Mouse (Mus musculus) forebrain, embryonic 12.5 days (tissue): Measurements from ENCODE around the gene Lmtk2. TPM values are rescaled to one million over a fixed set of nuclear protein-coding genes. Genes with fewer than 3 reads are reported as not detected.
A peak's percentile ranks its signal among the peaks of the same experiment; 100 is the strongest.

Source experiments
- ATAC-seq: fragments of 200-750 bp; cut with Nextera tagmentation; 2 replicates; pipeline ENCODE4 v1.8.0; 2017; ENCODE audit warnings: moderate TSS enrichment; ENCODE audit not compliant: low FRiP score
- H3K27ac ChIP-seq: fragments of 300-500 bp; sonication (generic); 2 replicates; pipeline ENCODE4 v1.5.1; 2016; ENCODE audit warnings: mild to moderate bottlenecking
- H3K27me3 ChIP-seq: fragments of 300-500 bp; sonication (generic); 2 replicates; pipeline ENCODE4 v1.6.1; 2016; ENCODE audit warnings: mild to moderate bottlenecking
- H3K36me3 ChIP-seq: fragments of 300-500 bp; sonication (generic); replicated peaks from 2 replicates; pipeline ENCODE4 v1.6.1; 2016; ENCODE audit warnings: mild to moderate bottlenecking
- H3K4me1 ChIP-seq: fragments of 300-500 bp; sonication (generic); 2 replicates; pipeline ENCODE4 v1.6.1; 2016
- H3K4me2 ChIP-seq: fragments of 300-500 bp; sonication (generic); 2 replicates; pipeline ENCODE4 v1.6.1; 2016; ENCODE audit warnings: mild to moderate bottlenecking, moderate library complexity
- H3K4me3 ChIP-seq: fragments of 300-500 bp; sonication (generic); replicated peaks from 2 replicates; pipeline ENCODE4 v1.5.1; 2016; ENCODE audit warnings: mild to moderate bottlenecking
- H3K9ac ChIP-seq: fragments of 300-500 bp; sonication (generic); 2 replicates; pipeline ENCODE4 v1.6.1; 2016; ENCODE audit warnings: mild to moderate bottlenecking
- H3K9me3 ChIP-seq: fragments of 300-500 bp; sonication (generic); 2 replicates; pipeline ENCODE4 v1.6.1; 2016
- WGBS: fragments of 180-500 bp; shearing (Covaris S2); methylation state at CpG from one replicate; pipeline ENCODE4 v1.1.7; 2016; 5-methylcytosine and 5-hydroxymethylcytosine counted together
- polyA plus RNA-seq: library from polyadenylated mRNA; unstranded; fragments of >200 nt; fragmentation: Nextera tagmentation; extraction: Ambion mirVana; gene quantifications from 2 replicates; pipeline ENCODE4 v1.2.1, GENCODE M21; 2016

Gene Lmtk2
- polyA plus RNA-seq, 1 experiment from 2014 or later, result 9.5 TPM

- H3K4me1 ChIP-seq, result no peaks in the 10 kb centered on the region; the same call in 1 of the 2 replicates
- ATAC-seq, result no peak
- H3K36me3 ChIP-seq, result peaks cover 58% of the 10 kb centered on the region
- no peak overlapping the region for H3K4me2 ChIP-seq
- no peak overlapping the region for H3K9ac ChIP-seq
- H3K27me3 ChIP-seq, result no peaks in the 10 kb centered on the region
- WGBS, result 51% methylated on average over 10 of the region's 10 CpGs
- H3K9me3 ChIP-seq, result peaks cover 6% of the 10 kb centered on the region; the same call in 1 of the 2 replicates
- no peak overlapping the region for H3K4me3 ChIP-seq
- no peak overlapping the region for H3K27ac ChIP-seq
Measured at GRCm38 (mm10) chr5:144204911-144205310, 104.7 kb downstream of the Lmtk2 start.

- no peak overlapping the region for H3K9ac ChIP-seq
- H3K27ac ChIP-seq, result no peak overlapping the region
- WGBS, result 91% methylated on average over 15 of the region's 15 CpGs
- no peak overlapping the region for H3K4me2 ChIP-seq
- peaks cover 56% of the 10 kb centered on the region for H3K36me3 ChIP-seq
- no peaks in the 10 kb centered on the region; the same call in 1 of the 2 replicates for H3K4me1 ChIP-seq
- ATAC-seq, result no peak
- H3K27me3 ChIP-seq, result no peaks in the 10 kb centered on the region
- no peak overlapping the region for H3K4me3 ChIP-seq
- H3K9me3 ChIP-seq, result peaks cover 6% of the 10 kb centered on the region; the same call in 1 of the 2 replicates
Measured at GRCm38 (mm10) chr5:144206069-144206468, 105.8 kb downstream of the Lmtk2 start.

DNA sequence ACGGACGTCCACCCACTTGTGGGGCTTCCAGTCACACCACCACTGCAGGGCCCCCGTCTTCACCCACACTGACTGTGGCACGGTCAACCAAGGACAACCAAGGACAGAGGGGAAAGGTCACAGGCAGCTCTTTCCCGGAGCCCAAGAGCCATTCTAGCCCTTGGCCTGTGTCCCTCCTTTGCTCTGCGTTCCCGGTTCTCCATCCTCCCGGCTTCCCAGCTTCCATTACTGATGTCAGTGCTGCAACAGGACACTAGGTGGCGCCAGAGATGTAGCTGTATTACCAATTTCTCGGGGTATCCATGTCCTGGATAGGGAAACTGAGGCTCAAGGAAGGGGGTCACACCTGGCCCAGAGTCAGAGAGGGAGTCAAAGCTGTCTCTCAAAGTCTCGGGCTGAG, 107.2 kb downstream of the Lmtk2 start:
- Histone ChIP-seq H3K36me3 (peaks cover 59% of the 10 kb centered on the region), H3K9ac (no peak overlapping the region), H3K4me1 (no peaks in the 10 kb centered on the region; the same call in 1 of the 2 replicates), H3K4me3 (no peak overlapping the region), H3K4me2 (no peak overlapping the region), H3K27ac (no peak overlapping the region), H3K27me3 (no peaks in the 10 kb centered on the region), H3K9me3 (peaks cover 4% of the 10 kb centered on the region; the same call in 1 of the 2 replicates)
- WGBS, result 52% methylated on average over 11 of the region's 11 CpGs
- peak; percentile 46; the same call in 1 of the 2 replicates for ATAC-seq

DNA sequence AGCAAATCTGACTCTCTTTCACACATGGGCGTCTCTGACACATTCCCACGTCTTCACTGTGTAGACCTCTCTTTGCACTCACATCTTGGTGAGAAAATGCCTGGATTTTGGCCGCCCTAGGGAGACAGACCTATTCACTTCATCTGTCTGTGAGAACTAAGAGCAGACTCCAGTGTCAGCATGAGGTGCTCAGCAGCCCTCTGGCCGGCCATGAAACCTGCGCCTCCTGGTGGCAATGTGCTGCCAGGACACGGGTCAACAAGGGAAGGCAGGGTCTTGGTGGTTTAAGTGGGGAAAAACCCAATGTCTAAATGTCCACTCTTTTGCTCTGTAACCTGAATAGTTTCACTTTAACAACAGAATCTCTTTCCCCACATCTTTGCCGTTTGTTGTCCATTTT, 114.2 kb downstream of the Lmtk2 start:
- WGBS, result 33% methylated on average over 7 of the region's 7 CpGs
- Histone ChIP-seq H3K27me3 (no peaks in the 10 kb centered on the region), H3K9me3 (no peaks in the 10 kb centered on the region), H3K36me3 (peaks cover 31% of the 10 kb centered on the region), H3K4me1 (no peaks in the 10 kb centered on the region; the same call in 1 of the 2 replicates), H3K27ac (no peak overlapping the region), H3K4me3 (no peak overlapping the region), H3K4me2 (no peak overlapping the region), H3K9ac (no peak overlapping the region)
- no peak for ATAC-seq

DNA sequence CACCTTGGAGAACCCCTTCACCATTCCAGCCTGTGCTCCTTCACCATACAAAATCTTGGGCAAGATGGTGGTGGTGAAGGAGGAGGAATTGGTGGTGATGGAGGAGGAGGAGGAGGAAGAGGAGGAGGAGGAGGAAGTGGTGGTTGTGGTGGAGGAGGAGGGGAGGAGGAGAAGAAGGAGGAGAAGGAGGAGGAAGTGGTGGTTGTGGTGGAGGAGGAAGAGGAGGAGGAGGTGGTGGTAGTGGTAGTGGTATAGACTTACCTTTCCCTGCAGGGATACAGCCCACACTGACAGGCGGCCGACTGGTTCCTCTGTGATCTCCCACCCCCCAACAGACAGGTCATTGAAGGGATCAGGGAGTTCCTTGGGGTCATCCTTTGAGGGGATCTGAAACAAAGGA, 115.8 kb downstream of the Lmtk2 start:
- no peaks in the 10 kb centered on the region for H3K27me3 ChIP-seq
- no peak overlapping the region for H3K4me2 ChIP-seq
- no peak overlapping the region for H3K9ac ChIP-seq
- H3K9me3 ChIP-seq, result no peaks in the 10 kb centered on the region
- no peak for ATAC-seq
- no peak overlapping the region for H3K4me3 ChIP-seq
- no peaks in the 10 kb centered on the region; the same call in 1 of the 2 replicates for H3K4me1 ChIP-seq
- 100% methylated on average over 2 of the region's 2 CpGs for WGBS
- no peak overlapping the region for H3K27ac ChIP-seq
- peaks cover 18% of the 10 kb centered on the region; the same call in 1 of the 2 replicates for H3K36me3 ChIP-seq

- no peaks in the 10 kb centered on the region for H3K9me3 ChIP-seq
- no peaks in the 10 kb centered on the region for H3K27me3 ChIP-seq
- H3K4me3 ChIP-seq, result no peak overlapping the region
- no peak overlapping the region for H3K27ac ChIP-seq
- H3K36me3 ChIP-seq, result peaks cover 8% of the 10 kb centered on the region; the same call in 1 of the 2 replicates
- WGBS, result 88% methylated on average over 7 of the region's 7 CpGs
- no peak overlapping the region for H3K4me2 ChIP-seq
- no peak overlapping the region for H3K9ac ChIP-seq
- ATAC-seq, result no peak
- H3K4me1 ChIP-seq, result peaks cover 14% of the 10 kb centered on the region
Measured at GRCm38 (mm10) chr5:144218061-144218460, 117.8 kb downstream of the Lmtk2 start.

- no peak for ATAC-seq
- H3K27ac ChIP-seq, result no peak overlapping the region
- 83% methylated on average over 12 of the region's 12 CpGs for WGBS
Measured at GRCm38 (mm10) chr5:144219306-144219705, 119.1 kb downstream of the Lmtk2 start.

GRCm38 (mm10) chr5:144219936-144220335, 119.7 kb downstream of the Lmtk2 start:
- Histone ChIP-seq H3K9me3 (no peaks in the 10 kb centered on the region), H3K4me3 (no peak overlapping the region), H3K27me3 (no peaks in the 10 kb centered on the region), H3K4me2 (no peak overlapping the region), H3K27ac (no peak overlapping the region), H3K9ac (no peak overlapping the region), H3K4me1 (peaks cover 22% of the 10 kb centered on the region), H3K36me3 (peaks cover 8% of the 10 kb centered on the region; the same call in 1 of the 2 replicates)
- 88% methylated on average over 5 of the region's 5 CpGs for WGBS
- ATAC-seq, result no peak

More at GRCm38 (mm10) chr5:144219306-144219705, 119.1 kb downstream of the Lmtk2 start:
- no peak overlapping the region for H3K4me3 ChIP-seq
- H3K4me2 ChIP-seq, result no peak overlapping the region
- peaks cover 19% of the 10 kb centered on the region for H3K4me1 ChIP-seq
- no peak overlapping the region for H3K9ac ChIP-seq
- peaks cover 8% of the 10 kb centered on the region; the same call in 1 of the 2 replicates for H3K36me3 ChIP-seq
- no peaks in the 10 kb centered on the region for H3K27me3 ChIP-seq
- H3K9me3 ChIP-seq, result no peaks in the 10 kb centered on the region

- Histone ChIP-seq H3K9ac (no peak overlapping the region), H3K27me3 (no peaks in the 10 kb centered on the region), H3K36me3 (0 out of 2 replicates have a peak, but pooled peaks cover 3% of the 10 kb centered on the region), H3K9me3 (no peaks in the 10 kb centered on the region), H3K4me2 (no peak overlapping the region), H3K27ac (no peak overlapping the region), H3K4me3 (no peak overlapping the region), H3K4me1 (peaks cover 22% of the 10 kb centered on the region)
- 70% methylated on average over 4 of the region's 4 CpGs for WGBS
- ATAC-seq, result no peak
Measured at GRCm38 (mm10) chr5:144221305-144221704, 121.1 kb downstream of the Lmtk2 start.

DNA sequence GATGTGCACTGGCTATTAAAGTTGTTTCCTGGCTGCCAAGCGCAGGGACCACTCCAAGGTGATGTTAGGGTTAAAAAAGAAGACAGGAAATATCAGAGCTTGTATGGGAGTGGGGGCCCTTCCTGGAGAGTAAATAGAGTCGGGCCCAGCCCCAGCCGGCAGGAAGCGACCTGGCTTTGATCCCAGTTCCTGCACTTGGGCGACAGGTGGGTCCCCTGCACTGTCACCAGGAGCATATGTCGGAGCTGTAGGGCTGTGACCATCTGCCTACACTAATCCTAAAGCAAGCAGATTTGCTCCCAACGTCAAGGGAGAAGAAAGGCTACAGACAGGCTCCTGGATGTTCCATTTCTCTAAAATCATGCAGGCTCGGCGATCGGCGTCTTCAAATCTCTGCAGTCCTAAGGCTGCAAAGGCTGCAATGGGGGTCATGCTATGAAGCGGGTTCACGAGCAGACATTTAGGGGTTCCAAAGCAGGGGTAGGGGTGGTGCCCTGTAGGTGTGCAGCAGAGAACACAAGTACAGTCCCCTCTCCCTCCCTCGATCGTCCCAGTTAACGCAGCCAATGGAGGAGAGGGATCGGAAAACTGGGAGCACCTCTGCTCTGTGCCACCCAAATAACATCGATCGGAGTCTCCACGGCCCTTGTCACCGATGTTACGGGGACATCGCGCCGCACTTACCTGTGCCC, 122.7 kb downstream of the Lmtk2 start:
- no peaks in the 10 kb centered on the region for H3K36me3 ChIP-seq
- 5% methylated on average over 25 of the region's 25 CpGs for WGBS
- H3K9ac ChIP-seq, result peak overlapping the region; percentile 72
- no peaks in the 10 kb centered on the region for H3K27me3 ChIP-seq
- 0 out of 2 replicates have a peak overlapping the region, but pooled peaks have one; percentile 50 for H3K27ac ChIP-seq
- H3K4me2 ChIP-seq, result peak overlapping the region; percentile 88
- H3K9me3 ChIP-seq, result no peaks in the 10 kb centered on the region
- peaks cover 22% of the 10 kb centered on the region for H3K4me1 ChIP-seq
- ATAC-seq, result no peak; the same call in 1 of the 2 replicates
- H3K4me3 ChIP-seq, result peak overlapping the region; percentile 73

DNA sequence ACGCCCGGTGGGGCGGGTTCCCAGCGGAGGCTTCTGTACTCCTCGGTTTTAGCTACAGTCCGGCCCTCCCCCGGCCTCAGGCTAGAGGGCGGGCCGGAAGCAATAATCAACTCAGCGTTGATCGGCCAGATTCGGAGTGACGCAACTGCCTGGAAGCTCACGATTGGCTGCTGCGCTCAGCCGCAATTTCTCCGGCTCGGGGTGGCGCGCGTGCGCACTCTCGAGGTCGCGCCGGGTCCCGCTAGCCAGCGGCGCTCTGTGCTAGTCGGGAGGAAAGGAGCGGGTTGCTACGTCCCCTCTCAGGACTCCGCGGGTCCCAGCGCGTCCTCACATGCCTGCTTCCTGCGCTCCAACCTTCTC, 123.2 kb downstream of the Lmtk2 start, which contains the start of gene Tecpr1:
TSS of gene Tecpr1 (minus strand) at position 113 of the 360 bp plus-strand sequence.
- Histone ChIP-seq H3K36me3 (no peaks in the 10 kb centered on the region), H3K4me2 (peak within 1 kb of the TSS; percentile 88), H3K4me3 (peak within 1 kb of the TSS; percentile 73), H3K9me3 (no peaks in the 10 kb centered on the region), H3K9ac (peak within 1 kb of the TSS; percentile 72), H3K27ac (peak within 1 kb of the TSS; percentile 77), H3K4me1 (peaks cover 22% of the 10 kb centered on the region), H3K27me3 (no peaks in the 10 kb centered on the region)
- peak; percentile 96 for ATAC-seq
- WGBS, result under 1% methylated on average over 35 of the region's 37 CpGs

- Histone ChIP-seq H3K27me3 (no peaks in the 10 kb centered on the region), H3K4me2 (peak overlapping the region; percentile 88), H3K9ac (peak overlapping the region; percentile 72), H3K36me3 (no peaks in the 10 kb centered on the region), H3K9me3 (no peaks in the 10 kb centered on the region), H3K27ac (peak overlapping the region; percentile 77), H3K4me3 (peak overlapping the region; percentile 73), H3K4me1 (peaks cover 22% of the 10 kb centered on the region)
- 26% methylated on average over 18 of the region's 18 CpGs for WGBS
- ATAC-seq, result peak; percentile 55
Measured at GRCm38 (mm10) chr5:144223899-144224816, 123.9 kb downstream of the Lmtk2 start.
